Mouse (Mus musculus) olfactory bulb, adult 2 months (tissue): Measurements from ENCODE around the gene Ipo9.

Source experiments
- CTCF ChIP-seq: fragments of 200-500 bp; IDR thresholded peaks from 2 replicates; pipeline ENCODE4 v1.5.1; 2012; ENCODE audit warnings: low read depth, mild to moderate bottlenecking, low read length, moderate library complexity; ENCODE audit not compliant: insufficient read depth
- POLR2A ChIP-seq: fragments of 200-500 bp; IDR thresholded peaks from 2 replicates; pipeline ENCODE4 v1.6.1; 2012; ENCODE audit warnings: mild to moderate bottlenecking, low read depth, low read length, moderate library complexity; ENCODE audit not compliant: insufficient read depth

DNA sequence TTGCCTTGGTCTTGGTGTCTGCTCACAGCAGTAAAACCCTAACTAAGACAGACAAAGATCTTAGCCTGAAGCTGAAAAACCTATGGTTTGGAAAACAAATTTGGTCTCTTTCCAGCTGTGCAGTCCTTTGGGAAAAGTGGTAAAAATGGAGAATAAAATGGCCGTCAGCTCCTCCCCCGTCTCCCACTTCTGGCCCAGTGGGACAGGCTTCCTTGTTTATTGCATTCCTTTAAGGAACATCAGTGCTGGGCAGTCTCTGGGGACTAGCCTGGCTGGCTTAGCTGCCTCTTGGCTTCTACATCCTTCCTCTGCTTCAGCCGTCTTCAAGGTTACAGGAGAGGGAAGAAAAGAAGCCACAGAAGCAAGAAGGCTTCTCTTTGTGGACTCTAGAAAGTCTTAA lies 78.3 kb downstream of the Ipo9 start:
- TF ChIP-seq POLR2A: no peak
- no peak for TF ChIP-seq CTCF
